Mouse (Mus musculus) forebrain, embryonic 13.5 days (tissue): ENCODE results near the gene B3gnt3. TPM values are rescaled to one million over a fixed set of nuclear protein-coding genes. Genes with fewer than 3 reads are reported as not detected.

Source experiments
- ATAC-seq: fragments of 200-750 bp; cut with Nextera tagmentation; 2 replicates; pipeline ENCODE4 v1.8.0; 2017
- H3K27ac ChIP-seq: fragments of 300-500 bp; sonication (generic); 2 replicates; pipeline ENCODE4 v1.5.1; 2015; ENCODE audit warnings: inconsistent platforms, mild to moderate bottlenecking, moderate library complexity
- H3K27me3 ChIP-seq: fragments of 300-500 bp; sonication (generic); 2 replicates; pipeline ENCODE4 v1.6.1; 2015; ENCODE audit warnings: mild to moderate bottlenecking, inconsistent platforms
- H3K36me3 ChIP-seq: fragments of 300-500 bp; sonication (generic); 2 replicates; pipeline ENCODE4 v1.6.1; 2015; ENCODE audit warnings: mild to moderate bottlenecking, inconsistent platforms; ENCODE audit not compliant: poor library complexity, severe bottlenecking
- H3K4me1 ChIP-seq: fragments of 300-500 bp; sonication (generic); 2 replicates; pipeline ENCODE4 v1.6.1; 2015; ENCODE audit warnings: inconsistent platforms
- H3K4me2 ChIP-seq: fragments of 300-500 bp; sonication (generic); 2 replicates; pipeline ENCODE4 v1.6.1; 2015; ENCODE audit warnings: inconsistent platforms, mild to moderate bottlenecking, moderate library complexity
- H3K4me3 ChIP-seq: fragments of 300-500 bp; sonication (generic); 2 replicates; pipeline ENCODE4 v1.5.1; 2015; ENCODE audit warnings: mild to moderate bottlenecking, inconsistent platforms
- H3K9ac ChIP-seq: fragments of 300-500 bp; sonication (generic); 2 replicates; pipeline ENCODE4 v1.6.1; 2015; ENCODE audit warnings: mild to moderate bottlenecking, inconsistent platforms
- H3K9me3 ChIP-seq: fragments of 300-500 bp; sonication (generic); replicated peaks from 2 replicates; pipeline ENCODE4 v1.6.1; 2016; ENCODE audit warnings: inconsistent platforms
- WGBS: fragments of 180-500 bp; shearing (Covaris S2); methylation state at CpG from one replicate; pipeline ENCODE4 v1.1.7; 2015; 5-methylcytosine and 5-hydroxymethylcytosine counted together
- polyA plus RNA-seq: library from polyadenylated mRNA; unstranded; fragments of >200 nt; fragmentation: Nextera tagmentation; extraction: Ambion mirVana; gene quantifications from 2 replicates; pipeline ENCODE4 v1.2.1, GENCODE M21; 2015

B3gnt3 gene
- polyA plus RNA-seq, 1 experiment from 2014 or later: 0.44 TPM

DNA sequence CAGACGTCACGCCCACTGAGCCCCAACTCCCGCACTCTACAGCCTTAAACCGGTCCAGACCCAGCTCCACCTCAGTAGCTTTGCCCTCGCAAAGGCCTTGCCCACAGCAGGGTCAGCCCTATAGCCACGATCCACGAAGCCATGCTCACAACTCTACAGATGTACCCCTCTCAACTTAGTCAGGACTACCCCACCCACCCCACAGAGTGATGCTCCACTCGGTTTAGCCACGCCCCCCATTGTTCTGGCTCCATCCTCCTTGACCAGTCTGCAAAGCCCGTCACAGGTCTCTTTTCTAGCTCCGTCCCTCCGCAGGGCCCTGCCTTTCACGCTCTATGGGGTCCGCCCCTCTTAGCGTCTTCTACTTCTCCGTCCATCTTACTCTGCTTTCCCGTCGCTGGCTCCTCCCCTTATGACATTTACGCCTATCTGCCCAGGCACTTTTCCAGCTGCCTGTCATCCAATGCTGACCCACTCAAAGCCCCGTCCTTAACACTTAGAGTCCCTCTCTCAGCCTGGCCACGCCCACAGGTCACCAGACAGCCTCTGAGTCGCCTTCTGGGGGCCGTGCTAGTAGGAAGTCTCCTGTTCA, 15.3 kb downstream of the B3gnt3 start:
- Histone ChIP-seq H3K4me3 (peak overlapping the region; percentile 33), H3K27me3 (peaks cover 100% of the 10 kb centered on the region), H3K27ac (no peak overlapping the region), H3K4me2 (peak overlapping the region; percentile 56), H3K9ac (0 out of 2 replicates have a peak overlapping the region, but pooled peaks have one; percentile 45), H3K4me1 (peaks cover 14% of the 10 kb centered on the region), H3K36me3 (no peaks in the 10 kb centered on the region), H3K9me3 (no peaks in the 10 kb centered on the region)
- whole genome bisulfite sequencing: under 1% methylated on average over 23 of the region's 23 CpGs
- ATAC-seq: peak; percentile 62

DNA sequence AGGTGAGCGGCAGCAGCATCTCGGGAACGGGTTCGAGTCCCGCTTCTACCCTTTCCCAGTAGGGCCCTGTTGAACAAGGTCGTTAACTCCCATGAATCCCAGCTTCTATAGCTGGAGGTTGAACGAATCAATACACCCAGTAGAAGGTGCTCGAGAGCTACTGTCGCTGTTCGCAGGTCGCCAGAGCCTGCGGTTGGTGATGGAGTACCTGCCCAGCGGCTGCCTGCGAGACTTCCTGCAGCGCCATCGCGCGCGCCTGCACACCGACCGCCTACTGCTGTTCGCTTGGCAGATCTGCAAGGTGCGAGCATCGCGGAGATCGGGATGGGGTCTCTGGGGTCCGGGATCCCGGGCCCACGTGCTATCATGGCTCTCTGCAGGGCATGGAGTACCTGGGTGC, 16.0 kb downstream of the B3gnt3 start:
- H3K27me3 ChIP-seq: peaks cover 100% of the 10 kb centered on the region
- peaks cover 14% of the 10 kb centered on the region for H3K4me1 ChIP-seq
- no peaks in the 10 kb centered on the region for H3K36me3 ChIP-seq
- peak overlapping the region; percentile 33 for H3K4me3 ChIP-seq
- H3K27ac ChIP-seq: no peak overlapping the region
- under 1% methylated on average over 28 of the region's 29 CpGs for WGBS
- peak overlapping the region; percentile 56 for H3K4me2 ChIP-seq
- no peaks in the 10 kb centered on the region for H3K9me3 ChIP-seq
- peak; percentile 41 for ATAC-seq
- peak overlapping the region; percentile 45 for H3K9ac ChIP-seq

DNA sequence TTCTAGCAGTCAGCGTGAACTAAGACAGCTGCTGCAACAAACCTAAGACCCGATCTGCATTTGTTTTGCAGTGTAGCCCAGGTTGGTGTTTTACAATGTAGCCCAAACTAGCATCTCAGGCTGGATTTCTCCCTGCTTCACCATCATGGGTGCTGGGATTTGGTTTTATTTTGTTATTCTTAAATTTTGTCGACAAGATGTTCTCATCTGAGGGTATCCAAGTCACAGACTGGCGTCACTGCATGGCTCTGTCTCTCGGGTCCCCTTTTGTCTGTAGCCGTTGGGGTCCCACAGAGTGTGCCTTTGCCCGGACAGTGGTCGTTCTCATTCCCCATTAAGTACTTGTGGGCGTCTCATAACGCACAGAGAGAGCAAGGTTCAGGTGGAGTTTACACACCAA, 16.9 kb downstream of the B3gnt3 start:
- WGBS: 11% methylated on average over 10 of the region's 10 CpGs
- no peak for ATAC-seq
- Histone ChIP-seq H3K36me3 (no peaks in the 10 kb centered on the region), H3K27me3 (peaks cover 100% of the 10 kb centered on the region), H3K4me2 (no peak overlapping the region), H3K4me3 (no peak overlapping the region), H3K4me1 (peaks cover 14% of the 10 kb centered on the region), H3K27ac (no peak overlapping the region), H3K9ac (no peak overlapping the region), H3K9me3 (no peaks in the 10 kb centered on the region)

DNA sequence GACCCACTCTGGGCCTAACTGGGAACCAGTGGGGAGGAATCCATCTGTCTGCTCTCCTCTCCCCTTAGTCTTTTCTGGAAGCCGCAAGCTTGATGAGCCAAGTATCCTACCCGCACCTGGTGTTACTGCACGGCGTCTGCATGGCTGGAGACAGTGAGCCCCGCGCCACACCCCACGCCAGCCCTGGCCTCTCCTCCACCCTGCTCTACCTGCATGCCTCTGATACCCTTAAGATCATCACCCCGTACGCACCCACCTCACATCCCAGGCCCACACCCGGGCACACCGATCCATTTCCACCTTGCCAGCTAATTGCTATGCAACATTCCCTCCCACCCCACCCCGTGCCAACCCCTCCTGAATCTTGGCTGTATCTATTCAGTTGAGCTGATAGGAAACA, 18.8 kb downstream of the B3gnt3 start:
- Histone ChIP-seq H3K4me3 (no peak overlapping the region), H3K36me3 (no peaks in the 10 kb centered on the region), H3K4me2 (no peak overlapping the region), H3K9me3 (no peaks in the 10 kb centered on the region), H3K9ac (no peak overlapping the region), H3K4me1 (peaks cover 14% of the 10 kb centered on the region), H3K27me3 (peaks cover 100% of the 10 kb centered on the region), H3K27ac (no peak overlapping the region)
- no peak for ATAC-seq
- WGBS: 56% methylated on average over 12 of the region's 12 CpGs

DNA sequence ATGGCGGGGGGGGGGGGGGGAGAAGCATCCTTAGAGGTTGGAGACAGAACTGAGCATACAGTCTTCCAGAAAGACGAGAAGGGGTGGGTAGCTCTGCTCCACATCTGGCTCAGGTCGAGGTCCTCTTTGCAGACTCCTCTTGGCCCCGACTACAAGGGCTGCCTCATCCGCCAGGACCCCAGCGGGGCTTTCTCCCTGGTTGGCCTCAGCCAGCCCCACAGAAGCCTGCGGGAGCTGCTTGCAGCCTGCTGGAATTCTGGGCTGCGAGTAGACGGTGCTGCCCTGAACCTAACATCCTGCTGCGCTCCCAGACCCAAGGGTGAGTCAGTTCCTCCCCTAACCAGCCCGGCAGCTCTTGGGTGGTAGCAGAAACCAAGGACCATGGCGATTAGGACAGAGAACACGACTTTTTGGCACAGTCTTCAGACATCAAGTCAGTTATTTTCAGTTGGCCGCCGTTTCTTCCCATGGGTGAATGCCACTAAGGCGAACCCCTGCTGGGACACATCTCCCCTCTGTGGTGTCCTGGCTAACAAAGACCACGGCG, 20.1 kb downstream of the B3gnt3 start:
- WGBS: 4% methylated on average over 17 of the region's 18 CpGs
- Histone ChIP-seq H3K9me3 (no peaks in the 10 kb centered on the region), H3K27me3 (peaks cover 99% of the 10 kb centered on the region), H3K4me1 (peaks cover 9% of the 10 kb centered on the region), H3K36me3 (no peaks in the 10 kb centered on the region), H3K9ac (no peak overlapping the region), H3K27ac (no peak overlapping the region), H3K4me3 (no peak overlapping the region), H3K4me2 (no peak overlapping the region)
- ATAC-seq: no peak

DNA sequence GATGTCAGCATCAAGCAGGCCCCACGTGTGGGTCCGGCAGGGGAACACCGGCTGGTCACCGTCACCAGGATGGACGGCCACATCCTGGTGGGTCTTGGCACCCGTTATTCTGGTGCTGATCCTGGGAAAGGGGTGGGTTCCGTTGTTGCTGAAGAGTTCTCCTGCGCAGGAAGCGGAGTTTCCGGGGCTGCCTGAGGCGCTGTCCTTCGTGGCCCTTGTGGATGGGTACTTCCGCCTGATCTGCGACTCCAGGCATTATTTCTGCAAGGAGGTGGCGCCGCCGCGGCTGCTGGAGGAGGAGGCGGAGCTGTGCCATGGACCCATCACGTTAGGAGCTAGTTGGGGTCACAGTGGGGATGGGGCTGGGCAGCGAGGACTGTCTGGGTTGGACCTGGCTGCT, 21.1 kb downstream of the B3gnt3 start:
- 4% methylated on average over 21 of the region's 21 CpGs for WGBS
- no peak for ATAC-seq
- H3K27me3 ChIP-seq: peaks cover 95% of the 10 kb centered on the region
- H3K27ac ChIP-seq: no peak overlapping the region
- no peak overlapping the region for H3K9ac ChIP-seq
- H3K4me1 ChIP-seq: 0 out of 2 replicates have a peak, but pooled peaks cover 8% of the 10 kb centered on the region
- no peaks in the 10 kb centered on the region for H3K36me3 ChIP-seq
- H3K4me2 ChIP-seq: 0 out of 2 replicates have a peak overlapping the region, but pooled peaks have one; percentile 4
- no peaks in the 10 kb centered on the region for H3K9me3 ChIP-seq
- no peak overlapping the region for H3K4me3 ChIP-seq

DNA sequence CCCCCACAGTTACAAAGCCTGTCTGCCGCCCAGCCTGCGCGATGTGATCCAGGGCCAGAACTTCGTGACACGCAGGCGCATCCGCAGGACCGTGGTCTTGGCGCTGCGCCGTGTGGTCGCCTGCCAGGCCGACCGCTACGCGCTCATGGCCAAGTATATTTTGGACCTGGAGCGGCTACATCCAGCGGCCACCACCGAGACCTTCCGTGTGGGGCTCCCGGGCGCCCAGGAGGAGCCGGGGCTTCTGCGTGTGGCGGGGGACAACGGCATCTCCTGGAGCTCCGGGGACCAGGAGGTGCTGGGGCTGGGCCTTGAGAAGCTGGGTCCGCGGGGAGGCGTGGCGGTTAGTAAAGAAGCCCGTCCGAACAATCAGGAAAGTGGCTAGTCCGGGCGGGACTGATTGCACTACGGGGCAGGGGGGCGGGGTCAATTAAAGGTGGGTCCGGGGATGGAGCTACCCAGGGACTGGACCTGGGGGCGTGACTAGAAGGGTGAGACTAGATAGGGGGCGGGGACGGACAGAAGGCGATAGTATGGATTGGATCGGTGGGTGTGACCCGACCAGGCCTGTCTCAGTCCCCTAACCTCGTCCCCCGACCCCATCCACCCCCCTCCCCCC, 21.9 kb downstream of the B3gnt3 start:
- H3K9me3 ChIP-seq: no peaks in the 10 kb centered on the region
- H3K4me3 ChIP-seq: peak overlapping the region; percentile 25
- H3K27me3 ChIP-seq: peaks cover 92% of the 10 kb centered on the region
- H3K4me1 ChIP-seq: 0 out of 2 replicates have a peak, but pooled peaks cover 8% of the 10 kb centered on the region
- WGBS: 3% methylated on average over 45 of the region's 46 CpGs
- H3K9ac ChIP-seq: 0 out of 2 replicates have a peak overlapping the region, but pooled peaks have one; percentile 19
- no peak overlapping the region for H3K27ac ChIP-seq
- H3K4me2 ChIP-seq: peak overlapping the region; percentile 47
- H3K36me3 ChIP-seq: no peaks in the 10 kb centered on the region
- no peak for ATAC-seq

DNA sequence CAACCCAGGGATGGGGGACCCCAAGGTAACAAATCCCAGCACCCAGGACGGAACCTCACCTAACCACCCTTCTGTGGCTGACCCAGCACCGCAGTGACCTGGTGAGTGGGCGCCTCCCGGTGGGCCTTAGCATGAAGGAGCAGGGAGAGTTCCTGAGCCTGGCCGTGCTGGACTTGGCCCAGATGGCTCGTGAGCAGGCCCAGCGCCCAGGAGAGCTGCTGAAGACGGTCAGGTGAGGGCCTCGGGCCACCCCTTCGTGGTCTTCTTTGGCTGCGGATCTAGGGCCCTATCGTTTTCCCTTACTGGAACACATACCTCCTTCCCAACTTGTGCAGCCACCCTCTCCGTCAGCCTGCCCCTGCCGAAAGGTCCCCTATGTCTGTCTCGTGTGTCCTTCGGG, 22.5 kb downstream of the B3gnt3 start:
- Histone ChIP-seq H3K9ac (0 out of 2 replicates have a peak overlapping the region, but pooled peaks have one; percentile 19), H3K4me1 (0 out of 2 replicates have a peak, but pooled peaks cover 8% of the 10 kb centered on the region), H3K27me3 (peaks cover 89% of the 10 kb centered on the region), H3K4me2 (peak overlapping the region; percentile 47), H3K36me3 (no peaks in the 10 kb centered on the region), H3K9me3 (no peaks in the 10 kb centered on the region), H3K4me3 (peak overlapping the region; percentile 25), H3K27ac (no peak overlapping the region)
- WGBS: 10% methylated on average over 16 of the region's 16 CpGs
- ATAC-seq: no peak

DNA sequence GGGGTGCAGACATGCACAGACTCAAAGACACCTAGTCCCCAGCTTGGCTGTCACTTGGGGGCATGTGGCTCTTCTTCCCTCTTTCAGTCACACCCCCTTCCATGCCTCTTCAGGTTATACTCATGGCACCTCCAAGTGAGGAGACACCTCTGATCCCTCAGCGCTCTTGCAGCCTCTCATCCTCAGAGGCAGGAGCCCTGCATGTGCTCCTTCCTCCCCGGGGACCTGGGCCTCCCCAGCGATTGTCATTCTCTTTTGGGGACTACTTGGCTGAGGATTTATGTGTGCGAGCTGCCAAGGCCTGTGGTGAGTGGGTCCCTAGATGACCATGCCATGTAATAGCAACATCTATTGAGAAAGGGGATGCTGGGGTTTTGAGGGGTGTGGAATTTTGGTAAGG, 23.4 kb downstream of the B3gnt3 start:
- Histone ChIP-seq H3K36me3 (no peaks in the 10 kb centered on the region), H3K27me3 (peaks cover 84% of the 10 kb centered on the region), H3K9me3 (no peaks in the 10 kb centered on the region), H3K9ac (no peak overlapping the region), H3K27ac (no peak overlapping the region), H3K4me1 (0 out of 2 replicates have a peak, but pooled peaks cover 8% of the 10 kb centered on the region), H3K4me3 (no peak overlapping the region), H3K4me2 (no peak overlapping the region)
- ATAC-seq: no peak
- 53% methylated on average over 4 of the region's 4 CpGs for WGBS

DNA sequence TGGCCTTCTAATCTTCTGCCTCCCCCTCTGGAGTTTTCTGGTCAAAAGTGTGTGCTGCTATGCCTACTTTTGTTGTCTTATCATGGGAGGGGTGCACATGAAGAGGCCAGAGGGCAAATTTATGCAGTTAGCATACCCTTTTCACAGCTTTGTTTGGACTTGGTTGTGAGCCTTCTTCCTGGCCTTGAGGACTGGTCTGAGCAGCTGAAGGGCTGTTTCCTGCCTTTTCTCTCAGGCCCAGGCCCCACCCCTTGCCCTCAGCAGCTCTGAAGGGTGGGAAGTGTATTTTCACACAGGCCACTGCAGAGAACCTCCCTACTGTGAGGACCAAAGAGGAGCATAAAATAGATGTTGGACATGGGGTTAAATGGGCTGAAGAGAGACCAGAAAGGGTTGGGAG, 24.0 kb downstream of the B3gnt3 start:
- no peaks in the 10 kb centered on the region for H3K36me3 ChIP-seq
- H3K4me2 ChIP-seq: no peak overlapping the region
- peaks cover 78% of the 10 kb centered on the region for H3K27me3 ChIP-seq
- no peak overlapping the region for H3K9ac ChIP-seq
- no peak overlapping the region for H3K4me3 ChIP-seq
- ATAC-seq: no peak
- no peak overlapping the region for H3K27ac ChIP-seq
- 0 out of 2 replicates have a peak, but pooled peaks cover 8% of the 10 kb centered on the region for H3K4me1 ChIP-seq
- H3K9me3 ChIP-seq: no peaks in the 10 kb centered on the region

DNA sequence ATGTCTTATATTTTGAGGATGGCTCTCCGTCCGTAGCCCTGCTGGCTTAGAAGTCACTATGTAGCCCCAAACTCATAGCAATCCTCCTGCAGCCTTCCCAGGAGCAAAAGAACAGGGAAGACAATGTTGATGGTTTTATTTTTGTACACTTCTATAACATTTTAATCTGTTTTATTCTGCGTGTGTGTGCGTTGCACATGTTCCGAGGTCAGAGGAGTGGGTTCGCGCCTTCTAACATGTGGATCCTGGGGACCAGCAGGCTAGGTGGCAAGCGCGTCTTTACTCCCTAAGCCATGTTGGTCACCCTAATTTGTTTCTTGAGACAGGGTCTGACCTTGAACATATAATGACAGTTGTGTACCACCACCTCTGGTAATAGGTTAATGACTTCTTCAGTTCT, 24.8 kb downstream of the B3gnt3 start:
- no peak for ATAC-seq
- 51% methylated on average over 9 of the region's 9 CpGs for WGBS
- H3K27ac ChIP-seq: no peak overlapping the region
- H3K9me3 ChIP-seq: no peaks in the 10 kb centered on the region
- no peak overlapping the region for H3K9ac ChIP-seq
- peaks cover 13% of the 10 kb centered on the region; the same call in 1 of the 2 replicates for H3K4me1 ChIP-seq
- peaks cover 70% of the 10 kb centered on the region for H3K27me3 ChIP-seq
- no peaks in the 10 kb centered on the region for H3K36me3 ChIP-seq
- H3K4me3 ChIP-seq: peak overlapping the region; percentile 66
- H3K4me2 ChIP-seq: peak overlapping the region; percentile 83

DNA sequence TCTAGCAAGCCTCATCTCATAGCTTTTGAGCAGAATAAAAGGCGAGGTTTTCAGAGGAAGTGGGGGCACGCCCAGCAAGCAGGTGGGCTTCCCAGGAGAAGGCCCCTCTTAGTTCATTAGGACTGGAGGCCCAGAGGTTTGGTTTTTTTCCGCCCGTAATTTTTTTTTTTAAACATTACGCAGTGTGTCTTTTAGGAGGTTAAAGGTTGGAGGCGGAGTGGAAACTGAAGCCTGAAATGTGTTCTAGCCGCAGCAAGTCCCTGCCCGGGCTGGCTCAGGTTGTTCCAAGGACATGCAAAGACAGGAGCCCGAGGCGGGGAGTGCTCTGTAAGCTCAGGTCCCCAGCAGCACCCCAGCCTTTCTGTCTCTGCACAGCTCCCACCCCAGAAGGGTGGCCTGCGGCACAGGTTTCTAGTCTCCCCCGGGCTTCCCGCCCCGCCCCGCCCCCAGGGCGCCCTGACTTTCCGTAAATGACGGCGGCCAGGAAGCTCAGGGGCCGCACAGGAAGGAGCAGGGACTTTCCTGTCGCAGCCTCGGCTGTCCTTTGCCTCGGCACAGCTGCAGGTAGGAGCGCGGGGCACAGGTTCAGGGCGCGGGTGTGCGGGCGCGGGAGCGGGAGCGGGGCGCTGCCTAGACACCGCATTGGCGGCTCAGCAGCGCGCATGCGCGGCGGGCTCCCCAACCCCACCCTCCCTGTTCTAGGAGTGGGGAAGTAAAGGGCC, 25.4 kb downstream of the B3gnt3 start, which contains the start of gene Jak3:
Jak3 (plus strand) TSS at position 277 of the 722 bp plus-strand sequence.
- no peaks in the 10 kb centered on the region for H3K9me3 ChIP-seq
- H3K27ac ChIP-seq: no peak within 1 kb of the TSS
- H3K4me2 ChIP-seq: peak within 1 kb of the TSS; percentile 83
- H3K4me3 ChIP-seq: peak within 1 kb of the TSS; percentile 66
- H3K27me3 ChIP-seq: peaks cover 64% of the 10 kb centered on the region
- H3K4me1 ChIP-seq: peaks cover 16% of the 10 kb centered on the region; the same call in 1 of the 2 replicates
- peak within 1 kb of the TSS; percentile 80 for H3K9ac ChIP-seq
- peak; percentile 58 for ATAC-seq
- no peaks in the 10 kb centered on the region for H3K36me3 ChIP-seq
- 2% methylated on average over 40 of the region's 40 CpGs for WGBS
